Mouse (Mus musculus): ENCODE data around the gene Sash3.

Gene Sash3

GRCm38 (mm10) chrX:48140286-48140877, 5.9 kb upstream of the Sash3 start:
- in situ Hi-C loops (cut with MboI; ENCODE audit: low sequenced_read_pairs), result no loop called here

- in situ Hi-C loops (cut with MboI; ENCODE audit: low sequenced_read_pairs), result no loop called here
Observed at GRCm38 (mm10) chrX:48141481-48141880, 4.8 kb upstream of the Sash3 start.

- in situ Hi-C loops (cut with MboI; ENCODE audit: low sequenced_read_pairs), result no loop called here
Observed at GRCm38 (mm10) chrX:48143415-48144335, 2.6 kb upstream of the Sash3 start.

- in situ Hi-C loops (cut with MboI; ENCODE audit: low sequenced_read_pairs), result no loop called here
Observed at GRCm38 (mm10) chrX:48147226-48147625, 990 bp downstream of the Sash3 start.

- in situ Hi-C loops (cut with MboI; ENCODE audit: low sequenced_read_pairs), result no loop called here
Observed at GRCm38 (mm10) chrX:48147741-48148186, 1.5 kb downstream of the Sash3 start.

- in situ Hi-C loops (cut with MboI; ENCODE audit: low sequenced_read_pairs), result no loop called here
Observed at GRCm38 (mm10) chrX:48152106-48152505, 5.9 kb downstream of the Sash3 start.

GRCm38 (mm10) chrX:48153414-48153813, 7.2 kb downstream of the Sash3 start:
- in situ Hi-C loops (cut with MboI; ENCODE audit: low sequenced_read_pairs), result no loop called here

GRCm38 (mm10) chrX:48153949-48154348, 7.7 kb downstream of the Sash3 start:
- in situ Hi-C loops (cut with MboI; ENCODE audit: low sequenced_read_pairs), result no loop called here

- in situ Hi-C loops (cut with MboI; ENCODE audit: low sequenced_read_pairs), result no loop called here
Observed at GRCm38 (mm10) chrX:48155489-48155888, 9.3 kb downstream of the Sash3 start.

GRCm38 (mm10) chrX:48157396-48157795, 11.2 kb downstream of the Sash3 start:
- in situ Hi-C loops (cut with MboI; ENCODE audit: low sequenced_read_pairs), result no loop called here

GRCm38 (mm10) chrX:48158229-48158919, 12.1 kb downstream of the Sash3 start:
- in situ Hi-C loops (cut with MboI; ENCODE audit: low sequenced_read_pairs), result no loop called here

GRCm38 (mm10) chrX:48169892-48170291, 23.7 kb downstream of the Sash3 start:
- in situ Hi-C loops (cut with MboI; ENCODE audit: low sequenced_read_pairs), result no loop called here

- in situ Hi-C loops (cut with MboI; ENCODE audit: low sequenced_read_pairs), result no loop called here
Observed at GRCm38 (mm10) chrX:48170368-48170767, 24.1 kb downstream of the Sash3 start.

- in situ Hi-C loops (cut with MboI; ENCODE audit: low sequenced_read_pairs), result no loop called here
Observed at GRCm38 (mm10) chrX:48181844-48182243, 35.6 kb downstream of the Sash3 start.

GRCm38 (mm10) chrX:48184703-48185102, 38.5 kb downstream of the Sash3 start:
- in situ Hi-C loops (cut with MboI; ENCODE audit: low sequenced_read_pairs), result no loop called here

- in situ Hi-C loops (cut with MboI; ENCODE audit: low sequenced_read_pairs), result no loop called here
Observed at GRCm38 (mm10) chrX:48191261-48191660, 45.0 kb downstream of the Sash3 start.

- in situ Hi-C loops (cut with MboI; ENCODE audit: low sequenced_read_pairs), result no loop called here
Observed at GRCm38 (mm10) chrX:48193235-48194152, 47.3 kb downstream of the Sash3 start.

GRCm38 (mm10) chrX:48197856-48198255, 51.6 kb downstream of the Sash3 start:
- in situ Hi-C loops (cut with MboI; ENCODE audit: low sequenced_read_pairs), result no loop called here

GRCm38 (mm10) chrX:48199026-48199425, 52.8 kb downstream of the Sash3 start:
- in situ Hi-C loops (cut with MboI; ENCODE audit: low sequenced_read_pairs), result no loop called here

GRCm38 (mm10) chrX:48200699-48201098, 54.5 kb downstream of the Sash3 start:
- in situ Hi-C loops (cut with MboI; ENCODE audit: low sequenced_read_pairs), result no loop called here

All from CH12F3 (cell line).